27 mouse cellular contexts compared by ENCODE assay signal in the genomic region with DNA sequence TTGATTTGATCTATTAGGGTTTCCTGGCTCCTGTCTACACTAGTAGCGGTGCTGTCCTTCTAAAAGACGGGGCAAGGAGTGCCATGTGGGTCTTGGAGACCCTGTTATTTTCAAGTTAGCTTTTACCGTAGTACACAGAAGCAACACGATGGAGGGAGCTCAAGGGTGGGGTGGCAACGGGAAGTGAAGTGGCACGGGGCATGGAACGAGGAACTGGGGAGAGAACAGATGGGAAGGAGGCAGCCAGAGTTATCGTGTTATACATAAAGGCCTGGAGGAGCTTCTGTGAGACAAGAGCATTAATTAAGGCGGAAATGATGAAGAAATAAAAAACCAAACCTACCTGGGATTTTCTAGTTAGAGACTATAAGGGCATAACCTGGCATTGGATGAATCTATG. TPM values are rescaled to one million over a fixed set of nuclear protein-coding genes. Genes with fewer than 3 reads are reported as not detected.
DNase-seq lines count a peak whose midpoint lies in the region; ATAC-seq and TF ChIP-seq lines count a peak whose summit lies in the region.
"Had no signal": no experiment of that assay in that cellular context is flagged by ENCODE, and none has a peak within 500 bp of the region (broad histone marks: within the 10 kb centered on the region; RNA-seq: fewer than 3 reads in every experiment).

No protein-coding gene starts in this region.

- no peaks in the 10 kb centered on the region for H3K9me3 ChIP-seq in hindbrain, postnatal 0 days (ENCODE audit: low read length)
- H3K9me3 ChIP-seq in hindbrain, embryonic 10.5 days = no peaks in the 10 kb centered on the region
- H3K9me3 ChIP-seq: embryonic facial prominence, embryonic 15.5 days; liver, embryonic 15.5 days; lung, embryonic 15.5 days; midbrain, embryonic 10.5 days; neural tube, embryonic 13.5 days had no signal

- DNase-seq in hindbrain, postnatal 0 days (ENCODE audit: low spot score) = no peak
- DNase-seq in hindbrain, embryonic 10.5 days (ENCODE audit: low spot score) = no peak
- peak; percentile 8 for DNase-seq in brain, embryonic 14.5 days (ENCODE audit: low read depth)
- peak; percentile 53 to 58 for DNase-seq in cerebellum, postnatal 14 days
- DNase-seq in kidney, postnatal 14 days = no peak
- no peak for DNase-seq in left cerebral cortex, adult 9 months (ENCODE audit: low spot score in 2 of 2)
- DNase-seq: adrenal gland, adult 2 months; gastrocnemius, postnatal 10 days; kidney, adult 2 months; liver; lung, postnatal 4 days; retina, postnatal 1 day; right cerebral cortex, postnatal 25 days; spleen, adult 18-20 months; thymus, postnatal 14 days had no signal

- no peak overlapping the region for H3K4me2 ChIP-seq in hindbrain, postnatal 0 days (ENCODE audit: low read depth, low read length)
- H3K4me2 ChIP-seq: embryonic facial prominence, embryonic 15.5 days; heart, embryonic 11.5 days; liver, embryonic 15.5 days; lung, embryonic 15.5 days; neural tube, embryonic 13.5 days had no signal

- H3K36me3 ChIP-seq in hindbrain, postnatal 0 days (ENCODE audit: insufficient read depth, low read length) = no peaks in the 10 kb centered on the region
- H3K36me3 ChIP-seq in hindbrain, embryonic 10.5 days = no peaks in the 10 kb centered on the region
- H3K36me3 ChIP-seq: embryonic facial prominence, embryonic 15.5 days; liver, embryonic 15.5 days; lung, embryonic 15.5 days; midbrain, embryonic 10.5 days; neural tube, embryonic 13.5 days had no signal

- H3K4me1 ChIP-seq in hindbrain, postnatal 0 days (ENCODE audit: insufficient read depth, low read length) = peaks cover 8% of the 10 kb centered on the region; the same call in 1 of the 2 replicates
- peaks cover 10% of the 10 kb centered on the region for H3K4me1 ChIP-seq in hindbrain, embryonic 10.5 days (replicated peaks)
- H3K4me1 ChIP-seq: lung, embryonic 15.5 days had no signal

- H3K27ac ChIP-seq in hindbrain, postnatal 0 days = peak overlapping the region; percentile 36; the same call in 1 of the 2 replicates
- no peak overlapping the region for H3K27ac ChIP-seq in hindbrain, embryonic 10.5 days
- H3K27ac ChIP-seq: embryonic facial prominence, embryonic 15.5 days; kidney, postnatal 0 days; liver, embryonic 15.5 days; lung, embryonic 15.5 days; midbrain, embryonic 10.5 days; neural tube, embryonic 13.5 days had no signal

- no peak for ATAC-seq in hindbrain, postnatal 0 days
- ATAC-seq in megakaryocyte progenitor cell, adult 5-6 weeks (replicated peaks; ENCODE audit: poor library complexity) = peak; percentile 35; the same call in 1 of the 2 replicates
- ATAC-seq: forebrain, embryonic 14.5 days; midbrain, embryonic 16.5 days had no signal

- no peak overlapping the region for H3K9ac ChIP-seq in hindbrain, postnatal 0 days (replicated peaks; ENCODE audit: low read length)
- H3K9ac ChIP-seq: embryonic facial prominence, embryonic 15.5 days; liver, embryonic 15.5 days; lung, embryonic 15.5 days; neural tube, embryonic 13.5 days had no signal

- WGBS in hindbrain, postnatal 0 days = 69% methylated on average over 9 of the region's 9 CpGs
- WGBS in hindbrain, embryonic 10.5 days = 92% methylated on average over 9 of the region's 9 CpGs

- H3K27me3 ChIP-seq in hindbrain, postnatal 0 days (ENCODE audit: insufficient read depth, low read length) = no peaks in the 10 kb centered on the region
- no peaks in the 10 kb centered on the region for H3K27me3 ChIP-seq in hindbrain, embryonic 10.5 days (ENCODE audit: insufficient read depth, poor library complexity, severe bottlenecking)
- H3K27me3 ChIP-seq: embryonic facial prominence, embryonic 15.5 days; liver, embryonic 15.5 days; lung, embryonic 15.5 days; neural tube, embryonic 13.5 days had no signal

- TF ChIP-seq CTCF in hindbrain, postnatal 0 days (IDR thresholded peaks at IDR 0.05; ENCODE audit: low read depth) = no peak
- no peak for TF ChIP-seq CTCF in brain, embryonic 14.5 days (IDR thresholded peaks at IDR 0.05; ENCODE audit: borderline replicate concordance, extremely low read depth, insufficient read depth, insufficient read length)

- no peak for TF ChIP-seq POLR2A in brain, embryonic 14.5 days (IDR thresholded peaks at IDR 0.05; ENCODE audit: borderline replicate concordance, extremely low read depth, insufficient read depth, insufficient read length, poor library complexity, severe bottlenecking)

- no peak overlapping the region for H3K4me3 ChIP-seq in hindbrain, postnatal 0 days (ENCODE audit: low read length)
- H3K4me3 ChIP-seq in hindbrain, embryonic 10.5 days = no peak overlapping the region
- H3K4me3 ChIP-seq: embryonic facial prominence, embryonic 15.5 days; liver, embryonic 15.5 days; lung, embryonic 15.5 days; midbrain, embryonic 10.5 days; myocyte; neural tube, embryonic 13.5 days had no signal

RNA-seq across cellular contexts. Expression of gene Aig1, which starts 31.8 kb away (rescaled TPM):
- total RNA-seq in hindbrain, postnatal 0 days (2014; rRNA removed) = 123 and 126 TPM in 2 replicates
- 102 and 105 TPM in 2 replicates for polyA plus RNA-seq in hindbrain, postnatal 0 days (2015; fragmentation: Nextera tagmentation; extraction: Ambion mirVana)
- 32.5 and 38.6 TPM in 2 replicates for polyA plus RNA-seq in hindbrain, embryonic 10.5 days (2016; fragmentation: Nextera tagmentation; extraction: Ambion mirVana)
- polyA plus RNA-seq in brain, embryonic 14.5 days (2012; rRNA removed) = 47.5 and 51.4 TPM in 2 replicates
- 11.7 and 23.6 TPM in 2 replicates for total RNA-seq in megakaryocyte progenitor cell, adult 5-6 weeks (2015)
- total RNA-seq in megakaryocyte progenitor cell, adult 5-6 weeks (2017) = 8.8 and 9.6 TPM in 2 replicates
- total RNA-seq: MEL had no signal

Comparison
In these comparisons a context has a peak if more than half of its experiments do, and no peak if none do; other contexts are left out.
1. DNase-seq: peak in brain, embryonic 14.5 days (single experiment) and cerebellum, postnatal 14 days (2 of 2); none in hindbrain, postnatal 0 days (single experiment), hindbrain, embryonic 10.5 days (single experiment), kidney, postnatal 14 days (single experiment) and left cerebral cortex, adult 9 months (0 of 2).